Mouse (Mus musculus): ENCODE data around the gene Cptp.
A peak's percentile ranks its signal among the peaks of the same experiment; 100 is the strongest.

GRCm38 (mm10) chr4:155892017-155892416, 22.8 kb upstream of the Cptp start:
- TF ChIP-seq CTCF (IDR thresholded peaks at IDR 0.05; ENCODE audit: low read depth) (peak; percentile 44), EP300 (IDR thresholded peaks at IDR 0.05; ENCODE audit: low read depth) (no peak)

Measured in liver, postnatal 0 days (tissue).